Mouse (Mus musculus) intestine, embryonic 15.5 days (tissue): Measurements from ENCODE around the gene Crygc. TPM values are rescaled to one million over a fixed set of nuclear protein-coding genes. Genes with fewer than 3 reads are reported as not detected.

Experiments
- ATAC-seq: fragments of 200-750 bp; cut with Nextera tagmentation; 2 replicates; pipeline ENCODE4 v1.8.0; 2017; ENCODE audit warnings: moderate TSS enrichment, moderate library complexity
- H3K27ac ChIP-seq: fragments of 300-500 bp; sonication (generic); 2 replicates; pipeline ENCODE4 v1.5.1; 2015; ENCODE audit warnings: mild to moderate bottlenecking, inconsistent platforms
- H3K27me3 ChIP-seq: fragments of 300-500 bp; sonication (generic); replicated peaks from 2 replicates; pipeline ENCODE4 v1.6.1; 2015; ENCODE audit warnings: inconsistent platforms
- H3K36me3 ChIP-seq: fragments of 300-500 bp; sonication (generic); 2 replicates; pipeline ENCODE4 v1.6.1; 2015; ENCODE audit warnings: inconsistent platforms
- H3K4me1 ChIP-seq: fragments of 300-500 bp; sonication (generic); replicated peaks from 2 replicates; pipeline ENCODE4 v1.6.1; 2015; ENCODE audit warnings: inconsistent platforms
- H3K4me2 ChIP-seq: fragments of 300-500 bp; sonication (generic); replicated peaks from 2 replicates; pipeline ENCODE4 v1.6.1; 2015; ENCODE audit warnings: mild to moderate bottlenecking, inconsistent platforms
- H3K4me3 ChIP-seq: fragments of 300-500 bp; sonication (generic); replicated peaks from 2 replicates; pipeline ENCODE4 v1.5.1; 2015; ENCODE audit warnings: inconsistent platforms
- H3K9ac ChIP-seq: fragments of 300-500 bp; sonication (generic); 2 replicates; pipeline ENCODE4 v1.6.1; 2015; ENCODE audit warnings: inconsistent platforms
- H3K9me3 ChIP-seq: fragments of 300-500 bp; sonication (generic); 2 replicates; pipeline ENCODE4 v1.6.1; 2016; ENCODE audit warnings: inconsistent platforms
- WGBS: fragments of 180-500 bp; shearing (Covaris S2); methylation state at CpG from one replicate; pipeline ENCODE4 v1.1.7; 2015; 5-methylcytosine and 5-hydroxymethylcytosine counted together
- polyA plus RNA-seq: library from polyadenylated mRNA; unstranded; fragments of >200 nt; fragmentation: Nextera tagmentation; extraction: Ambion mirVana; gene quantifications from 2 replicates; pipeline ENCODE4 v1.2.1, GENCODE M21; 2015

The Crygc gene
- polyA plus RNA-seq, 1 experiment from 2014 or later, result not detected

DNA sequence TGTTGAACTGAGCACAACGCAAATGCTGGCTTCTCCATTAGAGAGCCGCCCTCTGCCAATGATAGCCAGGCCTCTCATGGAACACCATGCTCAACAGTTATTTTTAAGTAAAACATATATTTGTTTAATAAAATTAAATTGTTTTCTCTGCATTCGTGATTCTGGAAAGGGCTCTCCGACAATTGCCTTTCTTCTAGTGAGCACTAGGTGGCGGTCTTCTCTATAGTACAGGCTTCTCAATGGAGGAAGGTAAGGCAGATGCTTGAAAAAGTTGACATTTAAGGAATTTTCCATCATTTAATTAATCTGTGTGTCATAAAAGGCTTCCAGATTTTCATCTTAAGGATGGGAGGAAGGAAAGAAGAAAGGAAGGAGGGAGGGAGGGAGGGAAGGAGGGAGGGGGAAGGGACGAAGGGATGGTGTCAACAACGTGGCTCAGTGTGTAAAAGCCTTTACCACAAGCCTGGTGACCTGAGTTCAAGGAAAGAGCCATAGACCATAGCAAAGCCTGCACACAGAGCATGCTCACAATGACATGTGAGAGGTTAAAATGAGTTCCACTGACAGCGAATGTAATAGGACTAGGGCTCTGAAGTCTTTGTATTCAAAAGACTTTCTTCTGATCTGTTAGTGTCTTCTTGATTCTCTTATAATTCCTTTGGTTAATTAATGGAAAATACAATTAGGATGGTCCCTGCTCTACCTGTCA lies 26.9 kb downstream of the Crygc start:
- WGBS, result 34% methylated on average over 8 of the region's 8 CpGs
- no peak overlapping the region for H3K4me2 ChIP-seq
- H3K4me1 ChIP-seq, result no peaks in the 10 kb centered on the region
- no peaks in the 10 kb centered on the region for H3K36me3 ChIP-seq
- ATAC-seq, result no peak
- H3K27ac ChIP-seq, result no peak overlapping the region
- H3K9ac ChIP-seq, result no peak overlapping the region
- H3K27me3 ChIP-seq, result no peaks in the 10 kb centered on the region
- no peaks in the 10 kb centered on the region for H3K9me3 ChIP-seq
- no peak overlapping the region for H3K4me3 ChIP-seq

DNA sequence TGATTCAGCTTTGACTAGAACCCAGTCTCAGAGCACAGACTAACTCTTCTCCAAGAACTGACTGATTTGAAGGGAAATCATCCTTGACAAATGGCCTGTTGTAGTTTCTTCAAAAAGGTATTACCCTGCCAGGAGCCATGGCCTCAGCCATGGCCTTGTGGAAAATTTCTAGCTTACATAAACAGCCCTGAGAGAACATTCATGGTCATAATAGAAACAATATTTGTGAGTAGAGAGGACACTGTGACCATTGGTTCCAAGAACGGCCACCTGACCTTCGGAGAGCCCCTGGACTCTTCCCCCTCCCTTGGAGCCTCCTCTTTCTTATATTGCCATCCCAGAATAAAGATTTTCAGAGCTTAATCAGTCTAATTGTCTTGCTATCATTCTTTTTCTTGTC lies 30.1 kb downstream of the Crygc start:
- Histone ChIP-seq H3K4me3 (no peak overlapping the region), H3K27ac (no peak overlapping the region), H3K4me1 (no peaks in the 10 kb centered on the region), H3K9me3 (no peaks in the 10 kb centered on the region), H3K4me2 (no peak overlapping the region), H3K27me3 (no peaks in the 10 kb centered on the region), H3K36me3 (no peaks in the 10 kb centered on the region), H3K9ac (no peak overlapping the region)
- ATAC-seq, result no peak
- 79% methylated on average over 2 of the region's 2 CpGs for WGBS

DNA sequence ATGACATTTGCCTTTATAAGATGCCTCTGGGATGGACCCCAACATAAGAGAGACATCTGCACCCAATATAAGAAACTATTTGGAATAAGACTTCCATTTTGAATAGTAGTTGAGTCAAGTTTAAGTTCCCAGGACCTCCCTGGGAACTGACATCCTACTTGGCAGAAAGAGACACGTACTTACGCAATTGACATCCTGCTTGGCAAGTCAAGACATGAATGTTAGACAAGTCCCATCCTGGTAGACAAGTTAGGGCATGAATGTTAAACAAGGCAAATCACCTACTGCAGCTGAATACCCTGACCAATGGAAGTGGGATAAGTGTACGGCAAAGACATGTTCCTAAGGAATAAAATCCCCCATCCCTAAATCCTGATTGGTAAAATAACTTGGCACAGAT lies 31.7 kb downstream of the Crygc start:
- no peak for ATAC-seq
- Histone ChIP-seq H3K36me3 (no peaks in the 10 kb centered on the region), H3K27ac (no peak overlapping the region), H3K27me3 (no peaks in the 10 kb centered on the region), H3K9ac (no peak overlapping the region), H3K9me3 (no peaks in the 10 kb centered on the region), H3K4me2 (no peak overlapping the region), H3K4me1 (no peaks in the 10 kb centered on the region), H3K4me3 (no peak overlapping the region)
- 95% methylated on average over 3 of the region's 3 CpGs for WGBS

DNA sequence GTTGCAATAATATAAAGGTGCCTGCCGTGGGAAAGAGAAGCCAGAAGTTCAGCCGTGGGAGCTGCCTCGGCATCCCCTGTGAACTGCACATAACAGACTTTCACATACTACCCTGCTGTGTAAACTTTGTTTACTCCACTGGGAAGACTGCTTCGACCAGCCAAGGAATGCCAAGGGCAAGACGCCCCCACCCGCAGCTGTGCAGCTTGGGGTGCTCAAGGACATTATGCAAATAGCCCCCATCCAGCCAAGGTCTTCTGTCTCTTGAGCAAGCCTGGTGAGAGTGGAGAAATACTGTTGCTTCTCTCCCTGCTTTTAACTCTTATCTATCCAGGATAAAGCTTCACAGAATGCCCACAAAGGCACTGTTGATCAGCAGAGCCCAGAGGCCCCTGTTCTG lies 32.7 kb downstream of the Crygc start:
- Histone ChIP-seq H3K9ac (no peak overlapping the region), H3K4me3 (no peak overlapping the region), H3K9me3 (no peaks in the 10 kb centered on the region), H3K27ac (no peak overlapping the region), H3K27me3 (no peaks in the 10 kb centered on the region), H3K36me3 (no peaks in the 10 kb centered on the region), H3K4me2 (no peak overlapping the region), H3K4me1 (no peaks in the 10 kb centered on the region)
- ATAC-seq, result no peak
- WGBS, result 64% methylated on average over 6 of the region's 6 CpGs

DNA sequence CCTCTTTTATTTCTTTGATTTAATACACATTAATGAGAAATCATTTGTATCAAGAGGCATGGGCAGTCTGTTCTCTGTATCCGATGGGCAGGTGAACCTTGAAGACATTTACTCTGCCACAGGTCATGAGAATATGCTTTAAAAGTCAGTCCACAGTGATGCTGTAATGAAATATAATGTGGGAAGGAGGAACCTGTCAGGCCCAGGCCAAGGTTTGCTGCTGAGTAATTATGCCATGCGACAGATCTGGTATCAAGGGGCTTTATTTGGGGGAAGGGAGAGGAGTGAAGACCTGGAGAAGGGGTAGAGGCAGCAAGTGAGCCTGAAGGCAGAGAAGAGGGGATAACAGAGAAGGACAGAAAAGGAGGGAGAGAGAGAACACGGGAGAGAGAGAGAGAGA lies 33.8 kb downstream of the Crygc start:
- H3K4me1 ChIP-seq, result no peaks in the 10 kb centered on the region
- H3K36me3 ChIP-seq, result no peaks in the 10 kb centered on the region
- no peak overlapping the region for H3K27ac ChIP-seq
- H3K4me2 ChIP-seq, result no peak overlapping the region
- H3K9me3 ChIP-seq, result no peaks in the 10 kb centered on the region
- no peak overlapping the region for H3K4me3 ChIP-seq
- no peak for ATAC-seq
- no peaks in the 10 kb centered on the region for H3K27me3 ChIP-seq
- WGBS, result 67% methylated on average over 3 of the region's 3 CpGs
- no peak overlapping the region for H3K9ac ChIP-seq

DNA sequence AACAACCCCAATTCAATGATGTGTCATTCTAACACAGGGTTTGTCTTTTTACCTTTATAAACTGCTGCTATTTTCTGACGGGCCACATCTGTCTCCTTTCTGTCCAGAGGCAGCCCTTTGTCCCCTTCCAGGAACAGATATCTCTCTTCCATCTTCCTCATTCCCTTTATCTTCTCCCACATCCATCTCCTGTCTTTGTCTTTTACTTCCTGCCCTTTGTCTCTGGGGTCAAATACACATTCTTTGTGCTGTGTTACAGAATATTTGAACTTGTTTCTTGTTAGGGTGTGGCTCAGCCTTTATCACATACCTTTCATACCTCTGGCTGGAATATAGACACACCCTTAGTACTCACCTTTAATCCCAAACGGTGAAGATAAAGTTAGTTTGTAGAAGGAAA lies 35.9 kb downstream of the Crygc start:
- Histone ChIP-seq H3K9me3 (no peaks in the 10 kb centered on the region), H3K27me3 (no peaks in the 10 kb centered on the region)
- 63% methylated on average over 2 of the region's 2 CpGs for WGBS

DNA sequence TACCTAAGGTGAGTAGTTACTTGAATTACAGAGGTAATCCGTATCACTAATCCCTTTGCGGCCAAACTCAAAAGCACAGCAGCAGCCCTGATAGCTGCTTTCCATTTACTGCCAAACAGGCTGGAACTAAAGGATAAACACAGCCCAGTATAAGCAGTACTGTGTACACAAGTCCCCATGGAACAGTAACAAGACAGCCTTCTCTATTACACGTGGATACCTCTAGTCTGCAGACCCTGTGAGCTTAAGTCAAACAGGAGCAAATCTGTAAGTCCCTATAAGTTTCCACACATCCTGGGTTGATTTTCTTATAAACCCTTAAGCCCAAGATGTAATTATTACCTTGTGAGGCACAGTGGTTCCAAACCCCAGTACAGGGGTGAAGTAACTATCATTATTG lies 38.0 kb downstream of the Crygc start:
- Histone ChIP-seq H3K4me2 (no peak overlapping the region), H3K36me3 (no peaks in the 10 kb centered on the region), H3K27me3 (no peaks in the 10 kb centered on the region), H3K9me3 (no peaks in the 10 kb centered on the region), H3K27ac (no peak overlapping the region), H3K4me1 (no peaks in the 10 kb centered on the region), H3K9ac (no peak overlapping the region), H3K4me3 (no peak overlapping the region)
- 11% methylated on average over 3 of the region's 3 CpGs for WGBS
- no peak for ATAC-seq

More for the DNA sequence above, 35.9 kb downstream of the Crygc start:
- no peak overlapping the region for H3K9ac ChIP-seq
- H3K4me2 ChIP-seq, result no peak overlapping the region
- H3K4me1 ChIP-seq, result no peaks in the 10 kb centered on the region
- no peaks in the 10 kb centered on the region for H3K36me3 ChIP-seq
- ATAC-seq, result no peak
- no peak overlapping the region for H3K4me3 ChIP-seq
- no peak overlapping the region for H3K27ac ChIP-seq

DNA sequence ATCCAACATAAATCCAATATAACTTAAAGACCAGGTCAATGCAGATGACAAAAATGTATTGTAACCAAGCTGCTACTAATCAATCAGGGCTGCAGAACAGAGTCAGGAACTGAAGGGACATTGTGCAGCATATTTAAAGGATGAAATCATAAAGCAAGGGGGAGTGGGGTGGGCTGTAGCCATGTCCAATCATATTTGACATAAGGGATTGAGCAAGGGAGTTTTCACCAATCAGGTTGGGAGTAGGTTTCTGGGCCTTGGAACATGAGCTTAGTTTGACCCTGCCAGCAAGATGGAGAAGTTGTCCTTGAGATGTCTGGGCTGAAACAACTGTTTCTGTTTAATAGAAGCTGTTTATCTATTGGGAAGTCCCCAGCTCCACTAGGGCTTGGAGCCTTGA lies 40.8 kb downstream of the Crygc start, which contains the start of gene Akr1cl:
Gene Akr1cl (minus strand): TSS at position 119 of the 400 bp plus-strand sequence.
- Histone ChIP-seq H3K4me3 (no peak within 1 kb of the TSS), H3K27ac (no peak within 1 kb of the TSS), H3K4me1 (no peaks in the 10 kb centered on the region), H3K9me3 (no peaks in the 10 kb centered on the region), H3K9ac (no peak within 1 kb of the TSS), H3K27me3 (no peaks in the 10 kb centered on the region), H3K36me3 (no peaks in the 10 kb centered on the region), H3K4me2 (no peak within 1 kb of the TSS)
- ATAC-seq, result no peak

DNA sequence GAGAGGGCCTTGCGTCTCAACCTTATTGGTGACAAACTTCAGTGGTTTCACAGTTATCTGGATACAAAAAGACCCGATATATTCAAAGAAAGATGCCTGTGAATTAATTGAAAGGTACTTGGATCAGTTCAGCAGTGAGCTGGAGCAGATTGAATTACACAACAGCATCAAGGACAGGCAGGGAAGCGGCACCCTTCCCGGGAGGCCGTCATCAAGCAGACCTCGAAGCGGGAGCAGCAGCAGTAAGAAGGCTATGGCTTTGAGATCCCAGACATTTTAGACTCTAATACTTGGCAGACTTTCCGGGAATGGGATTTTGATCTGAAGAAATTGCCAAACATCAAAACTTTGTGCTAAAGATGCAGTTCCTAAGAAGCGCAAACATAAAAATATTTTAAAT lies 45.3 kb downstream of the Crygc start:
- no peak overlapping the region for H3K27ac ChIP-seq
- WGBS, result 81% methylated on average over 9 of the region's 9 CpGs
- H3K27me3 ChIP-seq, result no peaks in the 10 kb centered on the region
- no peaks in the 10 kb centered on the region for H3K36me3 ChIP-seq
- ATAC-seq, result no peak
- H3K4me2 ChIP-seq, result no peak overlapping the region
- no peaks in the 10 kb centered on the region for H3K9me3 ChIP-seq
- H3K4me1 ChIP-seq, result no peaks in the 10 kb centered on the region
- H3K4me3 ChIP-seq, result no peak overlapping the region
- H3K9ac ChIP-seq, result no peak overlapping the region

Other genes with a start within 250 kb of the Crygc start
- 4.7 and 5.9 TPM in 2 replicates for gene Plekhm3, start 116.9 kb downstream of the Crygc start, polyA plus RNA-seq
- 0.49 and 2.0 TPM in 2 replicates for gene Akr1cl, start 40.9 kb downstream of the Crygc start, polyA plus RNA-seq
- not detected in 2 replicates for gene Cryge, start 22.5 kb downstream of the Crygc start, polyA plus RNA-seq
- gene Crygd, start 10.2 kb downstream of the Crygc start, polyA plus RNA-seq, result not detected in 2 replicates
- not detected in 2 replicates for gene Crygb, start 8.6 kb upstream of the Crygc start, polyA plus RNA-seq
- not detected in 2 replicates for gene Cryga, start 29.7 kb upstream of the Crygc start, polyA plus RNA-seq
- gene Gm28845, start 45.9 kb upstream of the Crygc start, polyA plus RNA-seq, result not detected in 2 replicates
- 0.13 and 0.28 TPM in 2 replicates for gene D630023F18Rik, start 49.5 kb upstream of the Crygc start, polyA plus RNA-seq
- gene Idh1, start 112.8 kb upstream of the Crygc start, polyA plus RNA-seq, result 243 TPM in 2 replicates
- 8.3 and 8.6 TPM in 2 replicates for gene Pikfyve, start 113.0 kb upstream of the Crygc start, polyA plus RNA-seq
- gene Pth2r, start 208.4 kb upstream of the Crygc start, polyA plus RNA-seq, result not detected in 2 replicates